In the genomic region with DNA sequence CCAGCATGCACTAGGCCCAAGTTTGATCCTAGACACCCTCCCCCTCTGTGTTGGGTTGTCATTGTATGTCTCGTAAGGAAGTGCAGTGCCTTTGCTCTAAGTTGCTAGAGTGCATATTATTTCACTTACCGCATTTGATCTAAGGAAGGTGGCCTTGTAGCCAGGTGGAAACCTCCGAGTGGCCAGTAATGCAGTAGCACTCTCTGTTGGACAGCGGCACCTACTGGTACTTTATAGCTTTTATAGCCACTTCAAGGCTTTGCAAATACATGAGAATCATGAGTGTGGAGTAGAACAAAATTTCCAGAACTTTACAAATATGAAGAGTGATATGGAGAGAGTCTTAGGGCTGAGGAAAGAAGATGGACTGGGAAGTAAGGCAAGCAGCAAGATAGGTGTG, we compare ENCODE assay signal across 10 mouse cellular contexts. TPM values are rescaled to one million over a fixed set of nuclear protein-coding genes. Genes with fewer than 3 reads are reported as not detected.
DNase-seq lines count a peak whose midpoint lies in the region; ATAC-seq and TF ChIP-seq lines count a peak whose summit lies in the region.
"Had no signal": no experiment of that assay in that cellular context is flagged by ENCODE, and none has a peak within 500 bp of the region (broad histone marks: within the 10 kb centered on the region; RNA-seq: fewer than 3 reads in every experiment).

No protein-coding gene starts in this region.

- peak; percentile 53 for TF ChIP-seq CTCF in cortical plate, adult 2 months (IDR thresholded peaks at IDR 0.05; ENCODE audit: extremely low read depth, insufficient read depth, low read length)

- no peak overlapping the region for H3K27ac ChIP-seq in cortical plate, adult 2 months (ENCODE audit: insufficient read depth, low read length)
- H3K27ac ChIP-seq: liver, embryonic 13.5 days had no signal

- no peak for DNase-seq in frontal cortex, postnatal 25 days (ENCODE audit: low spot score in 2 of 2)
- peak; percentile 19 for DNase-seq in 3T3-L1 (ENCODE audit: low read depth, low spot score)
- peak; percentile 40 to 52 for DNase-seq in kidney, postnatal 4 days
- DNase-seq in left cerebral cortex, adult 9 months (ENCODE audit: low spot score in 2 of 2): no peak
- DNase-seq in c-Kit-positive CD71-positive TER-119-positive erythroid progenitor cells, embryonic 14.5 days (ENCODE audit: low spot score): no peak
- DNase-seq: cerebellum, postnatal 36 days; liver, embryonic 13.5 days had no signal

- peak; percentile 73; the same call in 1 of the 2 replicates for ATAC-seq in frontal cortex, adult (ENCODE audit: low TSS enrichment)
- no peak for ATAC-seq in megakaryocyte, adult 5-6 weeks (ENCODE audit: poor library complexity, severe bottlenecking)

- TF ChIP-seq POLR2A in cortical plate, adult 2 months (IDR thresholded peaks at IDR 0.05; ENCODE audit: extremely low read depth, insufficient read depth, low read length): no peak

- no peaks in the 10 kb centered on the region for H3K4me1 ChIP-seq in cortical plate, adult 2 months (ENCODE audit: control insufficient read depth, insufficient read depth, low read length)
- H3K4me1 ChIP-seq: liver, embryonic 13.5 days had no signal

- no peak overlapping the region for H3K4me3 ChIP-seq in cortical plate, adult 2 months (ENCODE audit: insufficient read depth, low read length)
- H3K4me3 ChIP-seq: liver, embryonic 13.5 days had no signal

RNA-seq across cellular contexts. Expression of a gene that starts 11.5 kb away (rescaled TPM):
- polyA plus RNA-seq in cortical plate, adult 2 months (2012; rRNA removed): 15.2 and 19.3 TPM in 2 replicates
- total RNA-seq in megakaryocyte, adult 5-6 weeks (2015): 11.5 and 15.1 TPM in 2 replicates
- 22.4 and 23.9 TPM in 2 replicates for total RNA-seq in megakaryocyte, adult 5-6 weeks (2017)

Comparison
In these comparisons a context has a peak if more than half of its experiments do, and no peak if none do; other contexts are left out.
1. DNase-seq: peak in 3T3-L1 (single experiment) and kidney, postnatal 4 days (2 of 2); none in frontal cortex, postnatal 25 days (0 of 2), left cerebral cortex, adult 9 months (0 of 2) and c-Kit-positive CD71-positive TER-119-positive erythroid progenitor cells, embryonic 14.5 days (single experiment).